Mouse (Mus musculus) embryonic fibroblast, embryonic 13.5 days (primary cell): ENCODE data around the gene Zbed5. TPM values are rescaled to one million over a fixed set of nuclear protein-coding genes. Genes with fewer than 3 reads are reported as not detected.

Source experiments
- H3K27ac ChIP-seq: 2 replicates; pipeline ENCODE4 v1.5.1; 2012; ENCODE audit warnings: low read length, control low read depth, inconsistent platforms; ENCODE audit not compliant: insufficient read depth
- H3K4me1 ChIP-seq: 2 replicates; pipeline ENCODE4 v1.6.1; 2011; ENCODE audit warnings: low read length; ENCODE audit not compliant: control insufficient read depth, insufficient read depth
- H3K4me3 ChIP-seq: 2 replicates; pipeline ENCODE4 v1.5.1; 2011; ENCODE audit warnings: mild to moderate bottlenecking, control low read depth, low read length; ENCODE audit not compliant: insufficient read depth
- CTCF ChIP-seq: IDR thresholded peaks from 2 replicates; pipeline ENCODE4 v1.5.1; 2011; ENCODE audit warnings: mild to moderate bottlenecking, control low read depth, low read length, moderate library complexity, borderline replicate concordance; ENCODE audit not compliant: insufficient read depth
- POLR2A ChIP-seq: IDR thresholded peaks from 2 replicates; pipeline ENCODE4 v1.6.1; 2011; ENCODE audit warnings: low read depth, mild to moderate bottlenecking, control low read depth, low read length, moderate library complexity
- polyA plus RNA-seq: library from polyadenylated mRNA; stranded (reverse); fragments of >200 nt; gene quantifications from 2 replicates; pipeline ENCODE4 v1.2.4, GENCODE M21; 2011; ENCODE audit warnings: low read depth; ENCODE audit not compliant: missing spikeins, insufficient read length

Gene Zbed5
- 3.1 and 3.4 TPM in 2 replicates for polyA plus RNA-seq

GRCm38 (mm10) chr5:129895198-129896088 lies at the start of gene Zbed5:
Gene Zbed5 (plus strand): TSS chr5:129895723.
- Histone ChIP-seq H3K27ac (no peak within 1 kb of the TSS), H3K4me3 (peak within 1 kb of the TSS; percentile 70), H3K4me1 (no peaks in the 10 kb centered on the region)
- TF ChIP-seq POLR2A, result no peak
- no peak for TF ChIP-seq CTCF

GRCm38 (mm10) chr5:129846752-129847557 lies 48.6 kb upstream of the Zbed5 start, which contains the start of gene Sumf2:
Gene Sumf2 (plus strand): TSS chr5:129846986.
- TF ChIP-seq POLR2A (peak; percentile 97), CTCF (no peak)
- Histone ChIP-seq H3K4me1 (no peaks in the 10 kb centered on the region; the same call in 1 of the 2 replicates), H3K27ac (no peak within 1 kb of the TSS), H3K4me3 (peak within 1 kb of the TSS; percentile 92)

GRCm38 (mm10) chr5:129847558-129847820 lies 48.0 kb upstream of the Zbed5 start:
- no peak overlapping the region for H3K27ac ChIP-seq
- TF ChIP-seq CTCF (no peak), POLR2A (no peak)
- H3K4me1 ChIP-seq, result no peaks in the 10 kb centered on the region; the same call in 1 of the 2 replicates
- peak overlapping the region; percentile 92 for H3K4me3 ChIP-seq

- no peak for TF ChIP-seq POLR2A
- no peak for TF ChIP-seq CTCF
Observed at GRCm38 (mm10) chr5:129855163-129855562, 40.4 kb upstream of the Zbed5 start.

GRCm38 (mm10) chr5:129856414-129856813 lies 39.1 kb upstream of the Zbed5 start:
- peak; percentile 16; the same call in 1 of the 2 replicates for TF ChIP-seq CTCF
- no peak for TF ChIP-seq POLR2A
- no peaks in the 10 kb centered on the region for H3K4me1 ChIP-seq
- no peak overlapping the region for H3K27ac ChIP-seq
- no peak overlapping the region for H3K4me3 ChIP-seq

More at GRCm38 (mm10) chr5:129855163-129855562, 40.4 kb upstream of the Zbed5 start:
- no peak overlapping the region for H3K4me3 ChIP-seq
- no peak overlapping the region for H3K27ac ChIP-seq
- no peaks in the 10 kb centered on the region for H3K4me1 ChIP-seq

- H3K4me3 ChIP-seq, result no peak overlapping the region
- TF ChIP-seq POLR2A (no peak), CTCF (no peak)
- H3K27ac ChIP-seq, result no peak overlapping the region
- no peaks in the 10 kb centered on the region for H3K4me1 ChIP-seq
Observed at GRCm38 (mm10) chr5:129862325-129862724, 33.2 kb upstream of the Zbed5 start.

GRCm38 (mm10) chr5:129864467-129864866 lies 31.1 kb upstream of the Zbed5 start:
- H3K4me3 ChIP-seq, result no peak overlapping the region
- H3K27ac ChIP-seq, result no peak overlapping the region
- TF ChIP-seq CTCF (no peak), POLR2A (no peak)
- H3K4me1 ChIP-seq, result no peaks in the 10 kb centered on the region

GRCm38 (mm10) chr5:129865841-129866240 lies 29.7 kb upstream of the Zbed5 start:
- no peak overlapping the region for H3K4me3 ChIP-seq
- no peak overlapping the region for H3K27ac ChIP-seq
- TF ChIP-seq CTCF (no peak), POLR2A (no peak)
- H3K4me1 ChIP-seq, result no peaks in the 10 kb centered on the region

- Histone ChIP-seq H3K27ac (no peak overlapping the region), H3K4me1 (no peaks in the 10 kb centered on the region), H3K4me3 (no peak overlapping the region)
- TF ChIP-seq CTCF (no peak), POLR2A (no peak)
Observed at GRCm38 (mm10) chr5:129869238-129869995, 26.1 kb upstream of the Zbed5 start.
